Mouse (Mus musculus) neural tube, embryonic 12.5 days (tissue): ENCODE measurements at regions not wholly inside any gene's neighbourhood (a gene's known extent, or its start where the extent isn't known, plus 50 kb on each side); places are given as distances from the start of the nearest gene placed in this dataset.
A peak's percentile ranks its signal among the peaks of the same experiment; 100 is the strongest.
"Not testable (repeated sequence)": the region's sequence is repeated elsewhere in the genome, so short reads cannot be mapped to it uniquely, and the experiment has no call there.

Source experiments
- ATAC-seq: fragments of 200-750 bp; cut with Nextera tagmentation; 2 replicates; pipeline ENCODE4 v1.8.0; 2017; ENCODE audit warnings: low read depth, mild to moderate bottlenecking, moderate TSS enrichment, moderate library complexity; ENCODE audit not compliant: low FRiP score
- H3K27ac ChIP-seq: fragments of 300-500 bp; sonication (generic); 2 replicates; pipeline ENCODE4 v1.5.1; 2016
- H3K27me3 ChIP-seq: fragments of 300-500 bp; sonication (generic); replicated peaks from 2 replicates; pipeline ENCODE4 v1.6.1; 2016; ENCODE audit warnings: mild to moderate bottlenecking
- H3K36me3 ChIP-seq: fragments of 300-500 bp; sonication (generic); 2 replicates; pipeline ENCODE4 v1.6.1; 2016; ENCODE audit warnings: mild to moderate bottlenecking
- H3K4me1 ChIP-seq: fragments of 300-500 bp; sonication (generic); 2 replicates; pipeline ENCODE4 v1.6.1; 2016
- H3K4me2 ChIP-seq: fragments of 300-500 bp; sonication (generic); replicated peaks from 2 replicates; pipeline ENCODE4 v1.6.1; 2016; ENCODE audit warnings: mild to moderate bottlenecking
- H3K4me3 ChIP-seq: fragments of 300-500 bp; sonication (generic); 2 replicates; pipeline ENCODE4 v1.5.1; 2016
- H3K9ac ChIP-seq: fragments of 300-500 bp; sonication (generic); 2 replicates; pipeline ENCODE4 v1.6.1; 2016; ENCODE audit warnings: mild to moderate bottlenecking
- H3K9me3 ChIP-seq: fragments of 300-500 bp; sonication (generic); 2 replicates; pipeline ENCODE4 v1.6.1; 2016; ENCODE audit warnings: mild to moderate bottlenecking
- WGBS: fragments of 180-500 bp; shearing (Covaris S2); methylation state at CpG from one replicate; pipeline ENCODE4 v1.1.7; 2016; 5-methylcytosine and 5-hydroxymethylcytosine counted together

GRCm38 (mm10) chr2:107468671-107469070 lies 178.2 kb downstream of the Kcna4 start:
- no peak for ATAC-seq
- WGBS, result 72% methylated on average over 1 of the region's 1 CpGs

DNA sequence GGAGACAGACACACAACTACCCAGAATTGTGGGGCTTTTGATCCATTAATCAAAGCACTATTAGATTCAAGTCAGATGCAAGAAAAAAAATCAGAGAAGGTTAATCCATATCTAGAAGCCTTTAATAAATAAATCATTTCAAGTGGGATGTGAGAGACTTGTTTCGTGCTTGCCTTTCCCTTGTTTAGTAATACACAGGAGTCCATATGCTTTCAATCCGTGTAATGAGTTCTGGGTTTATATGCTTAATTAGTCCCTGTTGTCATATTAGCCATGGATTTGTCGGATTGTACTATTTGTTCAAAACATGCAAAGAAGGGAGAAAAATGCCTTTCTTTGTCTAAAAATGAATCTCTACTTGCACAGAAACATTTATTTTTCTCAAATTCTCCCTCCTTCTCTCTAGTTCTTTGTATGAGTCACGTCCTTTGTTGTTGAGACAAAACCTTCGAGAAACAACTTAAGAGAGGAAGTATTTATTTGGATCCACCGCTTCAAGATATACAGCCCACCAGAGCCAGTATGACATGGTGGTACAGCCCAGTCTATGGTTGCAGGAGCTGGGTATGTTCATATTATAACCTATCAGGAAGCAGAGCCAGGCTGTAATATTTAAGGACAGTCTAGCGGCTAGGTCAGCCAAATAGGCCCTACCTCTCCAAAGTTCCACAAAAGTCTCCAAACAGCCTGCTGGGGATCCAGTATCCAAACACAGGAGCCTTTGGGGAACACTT lies 213.4 kb downstream of the Kcna4 start:
- Histone ChIP-seq H3K4me2 (no peak overlapping the region), H3K36me3 (no peaks in the 10 kb centered on the region), H3K4me1 (no peaks in the 10 kb centered on the region), H3K4me3 (no peak overlapping the region), H3K9ac (no peak overlapping the region), H3K9me3 (no peaks in the 10 kb centered on the region), H3K27me3 (no peaks in the 10 kb centered on the region), H3K27ac (no peak overlapping the region)
- ATAC-seq, result no peak
- WGBS, result 75% methylated on average over 7 of the region's 7 CpGs

More at GRCm38 (mm10) chr2:107468671-107469070, 178.2 kb downstream of the Kcna4 start:
- Histone ChIP-seq H3K9me3 (no peaks in the 10 kb centered on the region), H3K4me3 (no peak overlapping the region), H3K27me3 (no peaks in the 10 kb centered on the region), H3K4me2 (no peak overlapping the region), H3K9ac (no peak overlapping the region), H3K4me1 (no peaks in the 10 kb centered on the region), H3K36me3 (no peaks in the 10 kb centered on the region), H3K27ac (no peak overlapping the region)

- H3K4me2 ChIP-seq, result no peak overlapping the region
- 0 out of 2 replicates have a peak, but pooled peaks have one; percentile 37 for ATAC-seq
- H3K36me3 ChIP-seq, result no peaks in the 10 kb centered on the region
- no peaks in the 10 kb centered on the region for H3K27me3 ChIP-seq
- no peak overlapping the region for H3K27ac ChIP-seq
- no peaks in the 10 kb centered on the region for H3K9me3 ChIP-seq
- H3K9ac ChIP-seq, result no peak overlapping the region
- H3K4me3 ChIP-seq, result no peak overlapping the region
- no peaks in the 10 kb centered on the region for H3K4me1 ChIP-seq
Measured at GRCm38 (mm10) chr2:107507426-107508167, 217.2 kb downstream of the Kcna4 start.

GRCm38 (mm10) chr2:107515486-107515885 lies 225.0 kb downstream of the Kcna4 start:
- H3K36me3 ChIP-seq, H3K27me3 ChIP-seq, H3K4me1 ChIP-seq, H3K9me3 ChIP-seq, H3K4me3 ChIP-seq, ATAC-seq, H3K27ac ChIP-seq, H3K4me2 ChIP-seq, H3K9ac ChIP-seq: not testable (repeated sequence)
- 80% methylated on average over 1 of the region's 1 CpGs for WGBS

DNA sequence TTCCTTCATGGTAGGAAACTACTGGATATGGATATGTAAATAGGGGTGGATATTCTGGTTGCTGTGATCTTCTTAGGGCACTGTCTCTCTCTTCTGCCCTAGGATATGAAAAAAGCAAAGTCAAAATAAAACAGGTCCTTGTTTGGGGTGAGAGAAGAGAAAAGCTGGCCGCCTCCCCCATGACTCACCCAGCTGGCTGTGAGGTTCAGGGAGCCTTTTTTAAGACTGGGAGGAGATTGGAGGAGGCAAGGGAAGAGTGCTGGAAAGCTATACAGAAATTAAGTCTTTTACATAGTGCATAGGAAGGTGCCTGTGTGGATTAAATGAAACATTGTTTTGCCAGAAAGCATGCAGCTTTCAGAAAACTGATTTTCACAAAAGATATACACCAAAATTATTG lies 227.7 kb downstream of the Kcna4 start:
- H3K27ac ChIP-seq, result no peak overlapping the region
- no peaks in the 10 kb centered on the region for H3K4me1 ChIP-seq
- no peaks in the 10 kb centered on the region for H3K36me3 ChIP-seq
- no peak overlapping the region for H3K4me2 ChIP-seq
- no peaks in the 10 kb centered on the region for H3K9me3 ChIP-seq
- H3K9ac ChIP-seq, result no peak overlapping the region
- H3K27me3 ChIP-seq, result no peaks in the 10 kb centered on the region
- no peak overlapping the region for H3K4me3 ChIP-seq
- WGBS, result 93% methylated on average over 1 of the region's 1 CpGs
- no peak for ATAC-seq

- WGBS, result 90% methylated on average over 2 of the region's 2 CpGs
- Histone ChIP-seq H3K27me3 (no peaks in the 10 kb centered on the region), H3K36me3 (no peaks in the 10 kb centered on the region), H3K9ac (no peak overlapping the region), H3K4me3 (no peak overlapping the region), H3K27ac (no peak overlapping the region), H3K4me2 (no peak overlapping the region), H3K4me1 (no peaks in the 10 kb centered on the region), H3K9me3 (no peaks in the 10 kb centered on the region)
- ATAC-seq, result no peak
Measured at GRCm38 (mm10) chr2:107518759-107519158, 228.3 kb downstream of the Kcna4 start.

DNA sequence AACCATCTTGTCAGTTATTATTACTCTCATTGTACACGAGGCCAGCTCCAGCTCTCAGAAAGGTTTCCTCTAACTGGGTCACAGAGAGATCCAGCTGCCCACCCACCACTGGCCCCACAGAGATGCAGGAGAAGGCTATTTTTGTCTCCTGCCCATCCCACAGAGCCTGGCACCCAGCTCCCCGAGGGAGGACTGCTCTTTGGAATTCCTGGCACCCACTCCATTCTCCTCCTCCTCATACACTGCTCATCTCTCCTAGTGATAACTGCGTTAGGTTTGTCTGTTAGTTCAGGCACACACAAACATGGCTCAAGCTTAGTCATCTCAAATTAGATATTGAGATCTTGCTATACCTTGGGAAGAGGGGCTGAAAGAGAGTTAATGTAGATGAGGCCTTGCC lies 228.9 kb downstream of the Kcna4 start:
- 74% methylated on average over 3 of the region's 3 CpGs for WGBS
- no peaks in the 10 kb centered on the region for H3K9me3 ChIP-seq
- no peaks in the 10 kb centered on the region for H3K4me1 ChIP-seq
- no peak overlapping the region for H3K9ac ChIP-seq
- no peak for ATAC-seq
- no peaks in the 10 kb centered on the region for H3K36me3 ChIP-seq
- no peaks in the 10 kb centered on the region for H3K27me3 ChIP-seq
- H3K4me3 ChIP-seq, result no peak overlapping the region
- H3K4me2 ChIP-seq, result no peak overlapping the region
- no peak overlapping the region for H3K27ac ChIP-seq

DNA sequence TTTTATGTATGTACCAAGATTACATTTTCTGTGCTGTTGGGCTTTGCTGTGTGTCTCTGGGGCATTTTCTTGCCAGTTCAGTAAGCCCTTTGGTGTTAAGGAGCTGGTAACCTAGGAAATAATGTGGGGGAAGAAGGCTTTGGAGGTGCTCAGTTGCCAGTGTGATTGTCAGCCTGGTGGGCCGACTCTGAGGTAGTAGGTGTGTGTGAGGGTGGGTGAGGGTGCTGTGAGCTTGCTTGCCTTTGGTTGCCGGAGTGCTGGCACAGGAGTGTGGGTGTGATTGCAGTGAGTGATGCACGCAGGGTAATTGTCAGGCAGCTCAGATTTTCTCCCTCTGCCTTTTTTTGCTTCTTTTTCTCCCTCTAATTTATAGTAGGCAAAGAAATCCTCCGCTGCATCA lies 229.3 kb downstream of the Kcna4 start:
- H3K4me3 ChIP-seq, result no peak overlapping the region
- WGBS, result 84% methylated on average over 4 of the region's 4 CpGs
- H3K27me3 ChIP-seq, result no peaks in the 10 kb centered on the region
- no peak overlapping the region for H3K27ac ChIP-seq
- H3K4me1 ChIP-seq, result no peaks in the 10 kb centered on the region
- H3K36me3 ChIP-seq, result no peaks in the 10 kb centered on the region
- no peak for ATAC-seq
- H3K9ac ChIP-seq, result no peak overlapping the region
- H3K9me3 ChIP-seq, result no peaks in the 10 kb centered on the region
- H3K4me2 ChIP-seq, result no peak overlapping the region

GRCm38 (mm10) chr2:107543161-107543560 lies 252.7 kb downstream of the Kcna4 start:
- H3K36me3 ChIP-seq, result no peaks in the 10 kb centered on the region
- no peak overlapping the region for H3K4me2 ChIP-seq
- no peaks in the 10 kb centered on the region for H3K27me3 ChIP-seq
- 90% methylated on average over 4 of the region's 4 CpGs for WGBS
- H3K4me1 ChIP-seq, result no peaks in the 10 kb centered on the region
- H3K9me3 ChIP-seq, result no peaks in the 10 kb centered on the region
- H3K4me3 ChIP-seq, result no peak overlapping the region
- ATAC-seq, result no peak
- H3K27ac ChIP-seq, result no peak overlapping the region
- no peak overlapping the region for H3K9ac ChIP-seq

DNA sequence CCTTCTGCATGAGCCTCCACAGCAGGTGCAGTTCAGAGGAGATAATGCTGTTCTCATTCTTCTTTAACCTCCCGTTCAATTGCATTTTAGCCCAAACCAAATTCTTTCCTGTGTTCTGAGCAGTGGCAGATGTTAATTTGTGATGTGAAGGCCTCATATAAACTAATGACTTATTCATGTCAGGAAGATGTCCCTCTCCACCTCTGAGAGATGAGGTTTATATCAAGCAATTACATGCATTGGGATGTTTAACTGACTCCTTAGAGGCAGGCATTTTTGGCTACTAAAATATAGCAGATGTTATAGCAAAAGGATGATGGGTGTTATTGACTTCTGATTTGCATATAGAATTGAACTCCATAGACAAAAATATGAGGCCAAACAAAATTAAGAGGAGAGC lies 262.1 kb downstream of the Kcna4 start:
- Histone ChIP-seq H3K9ac (no peak overlapping the region), H3K4me2 (no peak overlapping the region), H3K27me3 (no peaks in the 10 kb centered on the region), H3K36me3 (no peaks in the 10 kb centered on the region), H3K9me3 (no peaks in the 10 kb centered on the region), H3K27ac (no peak overlapping the region), H3K4me1 (no peaks in the 10 kb centered on the region), H3K4me3 (no peak overlapping the region)
- 66% methylated on average over 1 of the region's 1 CpGs for WGBS
- no peak for ATAC-seq

DNA sequence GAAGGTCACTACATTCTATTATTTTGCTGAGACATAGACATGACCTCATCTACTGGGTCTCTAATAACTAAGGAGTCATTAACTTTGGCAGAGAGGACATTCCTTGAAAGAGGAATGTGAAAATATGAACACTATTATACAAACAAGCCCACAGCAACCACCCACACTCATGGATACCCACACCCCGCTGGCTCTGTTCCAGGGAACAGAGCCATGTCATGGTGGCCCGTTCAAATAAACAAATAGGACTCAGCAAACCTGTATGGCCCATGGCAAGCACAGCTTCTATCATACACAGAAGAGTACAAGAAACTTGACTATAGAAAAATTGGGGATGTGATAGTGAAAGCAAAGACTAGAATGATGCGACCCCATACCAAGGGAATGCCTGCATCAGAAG lies 265.8 kb downstream of the Kcna4 start:
- Histone ChIP-seq H3K4me2 (no peak overlapping the region), H3K4me1 (no peaks in the 10 kb centered on the region), H3K27me3 (no peaks in the 10 kb centered on the region), H3K36me3 (no peaks in the 10 kb centered on the region), H3K27ac (no peak overlapping the region), H3K9me3 (no peaks in the 10 kb centered on the region), H3K9ac (no peak overlapping the region), H3K4me3 (no peak overlapping the region)
- WGBS, result 90% methylated on average over 3 of the region's 3 CpGs
- ATAC-seq, result no peak

DNA sequence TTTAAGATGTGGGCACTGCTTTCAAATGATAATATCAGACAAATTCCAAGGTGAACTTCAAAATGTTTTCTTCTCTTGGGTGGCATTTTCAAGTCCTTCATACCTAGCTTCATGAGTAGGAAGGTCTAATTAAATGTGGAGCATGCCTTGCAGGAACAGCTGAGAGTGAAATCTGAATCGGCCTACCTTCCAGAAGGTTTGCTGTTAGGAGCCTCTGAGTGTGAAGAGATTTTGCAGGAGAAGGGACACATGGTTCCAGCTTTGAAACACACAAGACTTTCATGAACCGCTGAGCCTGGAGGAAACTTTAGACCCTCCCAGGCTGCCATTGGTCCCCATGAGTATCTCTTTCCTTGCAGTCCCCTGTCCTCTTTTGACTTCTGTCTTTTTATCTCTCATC lies 279.2 kb downstream of the Kcna4 start:
- Histone ChIP-seq H3K9ac (no peak overlapping the region), H3K27me3 (no peaks in the 10 kb centered on the region), H3K4me3 (no peak overlapping the region), H3K4me2 (no peak overlapping the region), H3K36me3 (no peaks in the 10 kb centered on the region), H3K4me1 (no peaks in the 10 kb centered on the region), H3K27ac (no peak overlapping the region), H3K9me3 (no peaks in the 10 kb centered on the region)
- ATAC-seq, result no peak
- WGBS, result 80% methylated on average over 2 of the region's 2 CpGs
